In the genomic region with DNA sequence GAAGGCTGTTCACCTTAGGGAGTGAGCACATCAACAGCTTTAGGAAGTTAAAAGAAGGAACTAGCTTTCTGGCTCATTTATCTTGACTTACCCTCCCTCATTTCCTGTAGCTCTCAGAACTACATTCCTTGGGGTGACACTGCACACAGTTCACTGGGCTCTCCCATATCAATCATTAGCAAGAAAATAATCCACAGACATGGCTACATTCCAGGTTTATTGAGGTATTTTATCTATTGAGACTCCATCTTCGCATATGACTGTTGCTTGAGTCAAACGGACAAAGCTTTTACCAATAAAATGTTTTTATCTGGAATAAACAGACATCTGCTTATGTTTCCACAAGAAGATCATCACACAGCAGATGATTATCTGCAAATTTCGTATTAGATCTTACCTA, we compare ENCODE assay signal across 20 mouse cellular contexts.
DNase-seq lines count a peak whose midpoint lies in the region; ATAC-seq and TF ChIP-seq lines count a peak whose summit lies in the region.
"Had no signal": no experiment of that assay in that cellular context is flagged by ENCODE, and none has a peak within 500 bp of the region (broad histone marks: within the 10 kb centered on the region; RNA-seq: fewer than 3 reads in every experiment).

No protein-coding gene starts in this region.

- H3K79me2 ChIP-seq in MEL (ENCODE audit: control insufficient read depth, insufficient read depth, low read length, poor library complexity) = no peaks in the 10 kb centered on the region

- no peaks in the 10 kb centered on the region for H3K36me3 ChIP-seq in kidney, postnatal 0 days (ENCODE audit: insufficient read depth, low read length)
- peaks cover 0 to 23% of the 10 kb centered on the region in 2 experiments; a peak in 2 of 4 replicates for H3K36me3 ChIP-seq in MEL (ENCODE audit: control insufficient read depth in 1 of 2, insufficient read depth in 2 of 2, low read length in 2 of 2)
- H3K36me3 ChIP-seq: embryonic facial prominence, embryonic 10.5 days; embryonic facial prominence, embryonic 12.5 days; forebrain, embryonic 15.5 days had no signal

- peak; percentile 93 to 97 for TF ChIP-seq EP300 in MEL (IDR thresholded peaks at IDR 0.05; ENCODE audit: low read depth in 1 of 2, low read length in 2 of 2)

- H3K4me3 ChIP-seq in kidney, postnatal 0 days (replicated peaks; ENCODE audit: low read depth, low read length) = no peak overlapping the region
- H3K4me3 ChIP-seq in MEL (ENCODE audit: control insufficient read depth in 1 of 2, insufficient read depth in 1 of 2, low read depth in 2 of 2, low read length in 2 of 2) = no peak overlapping the region
- H3K4me3 ChIP-seq: embryonic facial prominence, embryonic 10.5 days; embryonic facial prominence, embryonic 12.5 days; forebrain, embryonic 13.5 days; forebrain, embryonic 15.5 days had no signal

- no peak; the same call in none of the 2 replicates for TF ChIP-seq RAD21 in MEL (IDR thresholded peaks at IDR 0.05; ENCODE audit: low read depth, low read length)

- H3K27me3 ChIP-seq in kidney, postnatal 0 days (ENCODE audit: insufficient read depth, low read length) = no peaks in the 10 kb centered on the region
- no peaks in the 10 kb centered on the region for H3K27me3 ChIP-seq in MEL (ENCODE audit: control insufficient read depth in 1 of 2, insufficient read depth in 2 of 2, low read length in 2 of 2)
- H3K27me3 ChIP-seq: embryonic facial prominence, embryonic 12.5 days; forebrain, embryonic 13.5 days; forebrain, embryonic 15.5 days; Patski had no signal

- H3K4me2 ChIP-seq in kidney, postnatal 0 days (ENCODE audit: low read length) = no peak overlapping the region
- H3K4me2 ChIP-seq: embryonic facial prominence, embryonic 12.5 days; forebrain, embryonic 13.5 days; forebrain, embryonic 15.5 days had no signal

- ATAC-seq in kidney, postnatal 0 days (replicated peaks; ENCODE audit: low FRiP score, low read depth) = no peak
- ATAC-seq in monocyte, adult 5-6 weeks (replicated peaks; ENCODE audit: insufficient number of reproducible peaks, low FRiP score, low TSS enrichment, poor library complexity, severe bottlenecking) = no peak
- ATAC-seq: activated CD4-positive, CD25-positive, alpha-beta regulatory T cell, adult 4 months; forebrain, embryonic 13.5 days; forebrain, embryonic 15.5 days; forebrain, postnatal 0 days; Patski had no signal

- 60% methylated on average over 3 of the region's 3 CpGs for WGBS in kidney, postnatal 0 days

- H3K9ac ChIP-seq in kidney, postnatal 0 days (ENCODE audit: low read depth, low read length) = no peak overlapping the region
- H3K9ac ChIP-seq in MEL (ENCODE audit: control insufficient read depth, low read depth, low read length, poor library complexity, severe bottlenecking) = no peak overlapping the region
- H3K9ac ChIP-seq: embryonic facial prominence, embryonic 12.5 days; forebrain, embryonic 13.5 days; forebrain, embryonic 15.5 days; forebrain, postnatal 0 days had no signal

- DNase-seq in kidney, postnatal 0 days (ENCODE audit: low spot score) = peak; percentile 2
- no peak for DNase-seq in kidney, adult 18-20 months
- DNase-seq in 416B (ENCODE audit: low read depth) = peak; percentile 21
- DNase-seq in MEL (ENCODE audit: low read depth, low spot score) = peak; percentile 92
- no peak for DNase-seq in liver
- DNase-seq: adrenal gland, adult 8-10 months; adrenal gland, postnatal 14 days; adrenal gland, postnatal 36 days; cerebellum, adult 11-12 months; cerebellum, adult 8-10 months; cerebellum, adult 9-11 months; cerebellum, postnatal 14 days; forebrain, postnatal 0 days had no signal

- TF ChIP-seq CTCF in kidney, postnatal 0 days (IDR thresholded peaks at IDR 0.05; ENCODE audit: low read depth) = no peak
- no peak for TF ChIP-seq CTCF in MEL (IDR thresholded peaks at IDR 0.05 in 2 of 3, conservative IDR thresholded peaks at IDR 0.05 in 1 of 3; ENCODE audit: control insufficient read depth in 1 of 3, insufficient read depth in 1 of 3, low read depth in 2 of 3, low read length in 3 of 3, poor library complexity in 1 of 3, severe bottlenecking in 1 of 3)

- H3K4me1 ChIP-seq in kidney, postnatal 0 days (replicated peaks; ENCODE audit: insufficient read depth, low read length) = no peaks in the 10 kb centered on the region
- peaks cover 3 to 11% of the 10 kb centered on the region in 2 experiments for H3K4me1 ChIP-seq in MEL (ENCODE audit: control insufficient read depth in 1 of 2, insufficient read depth in 2 of 2, low read length in 2 of 2)
- H3K4me1 ChIP-seq: embryonic facial prominence, embryonic 10.5 days; embryonic facial prominence, embryonic 12.5 days; forebrain, embryonic 13.5 days; forebrain, embryonic 15.5 days had no signal

- H3K9me3 ChIP-seq in kidney, postnatal 0 days (replicated peaks; ENCODE audit: low read length) = no peaks in the 10 kb centered on the region
- H3K9me3 ChIP-seq in MEL (replicated peaks; ENCODE audit: insufficient read depth, low read length) = no peaks in the 10 kb centered on the region
- H3K9me3 ChIP-seq: embryonic facial prominence, embryonic 10.5 days; embryonic facial prominence, embryonic 12.5 days; forebrain, embryonic 13.5 days; forebrain, embryonic 15.5 days had no signal

- no peak overlapping the region for H3K27ac ChIP-seq in kidney, postnatal 0 days
- peak overlapping the region; percentile 92 for H3K27ac ChIP-seq in MEL (ENCODE audit: control insufficient read depth, low read depth, low read length)
- H3K27ac ChIP-seq: embryonic facial prominence, embryonic 10.5 days; embryonic facial prominence, embryonic 12.5 days; forebrain, embryonic 13.5 days; forebrain, embryonic 15.5 days had no signal

- no peak; a peak in 1 of 4 replicates for TF ChIP-seq POLR2A in MEL (IDR thresholded peaks at IDR 0.05; ENCODE audit: control insufficient read depth in 1 of 2, insufficient read depth in 1 of 2, low read depth in 1 of 2, low read length in 2 of 2, poor library complexity in 1 of 2)

TF ChIP-seq in MEL, 35 proteins besides CTCF, POLR2A, EP300 and RAD21:
- TF ChIP-seq TAL1 (IDR thresholded peaks at IDR 0.05; ENCODE audit: low read length) (peak; percentile 33), ELF1 (IDR thresholded peaks at IDR 0.05; ENCODE audit: low read depth, low read length) (peak; percentile 34; the same call in 1 of the 2 replicates), CHD2 (IDR thresholded peaks at IDR 0.05; ENCODE audit: low read length) (no peak), CHD1 (IDR thresholded peaks at IDR 0.05; ENCODE audit: low read depth, low read length) (no peak), GATA1 (IDR thresholded peaks at IDR 0.05; ENCODE audit: low read depth, low read length) (peak; percentile 90), KAT2A (conservative IDR thresholded peaks at IDR 0.05; ENCODE audit: low read depth, low read length) (no peak), MYB (IDR thresholded peaks at IDR 0.05; ENCODE audit: low read depth, low read length) (peak; percentile 95), JUND (IDR thresholded peaks at IDR 0.05; ENCODE audit: low read depth, low read length) (peak; percentile 59; the same call in 1 of the 2 replicates), SMC3 (IDR thresholded peaks at IDR 0.05; ENCODE audit: low read depth, low read length) (0 out of 2 replicates have a peak, but pooled peaks have one; percentile 6), TBP (IDR thresholded peaks at IDR 0.05; ENCODE audit: low read depth, low read length) (peak; percentile 24; the same call in 1 of the 2 replicates), MAFK (IDR thresholded peaks at IDR 0.05; ENCODE audit: borderline replicate concordance, low read depth, low read length) (peak; percentile 24; the same call in 1 of the 2 replicates), RCOR1 (IDR thresholded peaks at IDR 0.05; ENCODE audit: low read depth, low read length) (peak; percentile 13; the same call in 1 of the 2 replicates), MEF2A (IDR thresholded peaks at IDR 0.05; ENCODE audit: extremely low read depth, insufficient replicate concordance, low read depth, low read length, poor library complexity, severe bottlenecking) (no peak), TCF12 (IDR thresholded peaks at IDR 0.05; ENCODE audit: low read depth, low read length) (peak; percentile 88), SIN3A (IDR thresholded peaks at IDR 0.05; ENCODE audit: low read length) (peak; percentile 43)

Comparison
In these comparisons a context has a peak if more than half of its experiments do, and no peak if none do; other contexts are left out.
1. DNase-seq: peak in kidney, postnatal 0 days (single experiment), 416B (single experiment) and MEL (single experiment); none in kidney, adult 18-20 months (single experiment) and liver (single experiment).